Mouse (Mus musculus) adrenal gland, adult 8-10 months (tissue): ENCODE measurements around the gene Piezo1. TPM values are rescaled to one million over a fixed set of nuclear protein-coding genes. Genes with fewer than 3 reads are reported as not detected.

Source experiments
- DNase-seq: peaks from one replicate; pipeline ENCODE4 v3.0.0; 2022
- total RNA-seq, 4 experiments: library from RNA; stranded (reverse); gene quantifications; 2 replicates each; pipeline ENCODE4 v1.2.4; 2022

Piezo1 gene
- total RNA-seq, 4 experiments from 2014 or later = 13.8 to 25.2 (median 18.5) TPM

GRCm38 (mm10) chr8:122569996-122570395, 18.9 kb upstream of the Piezo1 start:
- no peak for DNase-seq

DNA sequence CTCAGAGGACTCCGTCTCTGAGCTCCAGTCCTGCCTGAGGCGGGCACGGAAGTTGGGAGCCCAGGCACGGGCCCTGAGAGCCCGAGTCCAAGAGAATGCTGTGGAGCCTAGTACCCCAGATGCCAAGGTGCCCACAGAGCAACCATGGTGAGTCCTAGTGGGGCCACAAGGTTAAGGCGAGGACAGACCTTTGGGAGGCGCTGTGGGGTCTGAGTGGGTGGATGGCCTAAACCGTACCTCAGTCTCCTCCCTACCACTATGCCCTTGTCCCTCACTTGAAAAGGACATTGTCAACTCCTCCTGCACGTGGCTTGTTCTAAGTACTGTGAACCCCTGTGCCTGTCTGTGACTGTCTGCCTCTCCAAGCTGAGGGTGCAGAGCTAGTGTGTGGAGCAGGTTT, 18.2 kb upstream of the Piezo1 start:
- no peak for DNase-seq

GRCm38 (mm10) chr8:122568881-122569309, 17.8 kb upstream of the Piezo1 start:
- no peak for DNase-seq

DNA sequence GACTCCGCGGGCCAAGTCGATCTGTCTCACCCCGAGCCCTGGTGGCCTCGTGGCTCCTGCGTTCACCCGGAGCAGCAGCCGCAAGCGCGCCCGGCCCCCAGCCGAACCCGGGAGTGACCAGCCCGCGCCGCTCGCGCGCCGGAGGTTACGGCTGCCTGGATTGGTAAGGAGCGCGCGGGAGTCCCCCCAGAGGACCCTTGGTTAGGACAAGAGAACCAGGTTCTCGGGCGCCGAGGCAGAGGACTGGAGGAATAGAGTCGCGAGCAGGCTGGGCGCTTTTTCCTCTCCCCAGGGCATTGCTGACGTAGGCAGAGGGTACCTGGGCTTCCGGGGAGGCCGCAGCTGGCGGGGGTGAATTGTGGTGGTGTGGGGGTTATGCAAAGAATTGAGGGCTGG, 17.0 kb upstream of the Piezo1 start:
- no peak for DNase-seq

- DNase-seq = peak; percentile 93
These were observed 16.4 kb upstream of the Piezo1 start, which contains the start of gene Cdt1 for GRCm38 (mm10) chr8:122567361-122568108. TSS of gene Cdt1 (plus strand) at chr8:122568015.

DNA sequence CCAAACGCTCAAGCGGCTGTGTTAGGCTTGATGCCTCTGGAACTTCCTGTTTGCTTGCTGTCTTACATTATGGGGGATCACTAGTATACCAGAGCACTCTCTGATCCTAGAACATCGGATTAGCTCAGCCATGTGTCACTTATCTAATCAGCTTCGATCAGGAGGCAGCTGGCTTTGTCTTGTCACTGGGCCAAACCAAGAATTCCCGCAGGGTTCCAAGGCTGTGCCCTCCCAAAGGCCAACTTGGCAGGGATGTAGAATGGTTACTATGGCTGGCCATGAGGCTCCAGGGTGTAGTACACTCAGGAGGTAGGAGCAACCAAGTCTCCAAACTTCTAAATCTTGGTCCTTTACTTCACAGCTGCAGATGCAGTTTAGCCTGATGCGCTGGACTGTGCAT, 15.6 kb upstream of the Piezo1 start:
- DNase-seq = no peak

DNA sequence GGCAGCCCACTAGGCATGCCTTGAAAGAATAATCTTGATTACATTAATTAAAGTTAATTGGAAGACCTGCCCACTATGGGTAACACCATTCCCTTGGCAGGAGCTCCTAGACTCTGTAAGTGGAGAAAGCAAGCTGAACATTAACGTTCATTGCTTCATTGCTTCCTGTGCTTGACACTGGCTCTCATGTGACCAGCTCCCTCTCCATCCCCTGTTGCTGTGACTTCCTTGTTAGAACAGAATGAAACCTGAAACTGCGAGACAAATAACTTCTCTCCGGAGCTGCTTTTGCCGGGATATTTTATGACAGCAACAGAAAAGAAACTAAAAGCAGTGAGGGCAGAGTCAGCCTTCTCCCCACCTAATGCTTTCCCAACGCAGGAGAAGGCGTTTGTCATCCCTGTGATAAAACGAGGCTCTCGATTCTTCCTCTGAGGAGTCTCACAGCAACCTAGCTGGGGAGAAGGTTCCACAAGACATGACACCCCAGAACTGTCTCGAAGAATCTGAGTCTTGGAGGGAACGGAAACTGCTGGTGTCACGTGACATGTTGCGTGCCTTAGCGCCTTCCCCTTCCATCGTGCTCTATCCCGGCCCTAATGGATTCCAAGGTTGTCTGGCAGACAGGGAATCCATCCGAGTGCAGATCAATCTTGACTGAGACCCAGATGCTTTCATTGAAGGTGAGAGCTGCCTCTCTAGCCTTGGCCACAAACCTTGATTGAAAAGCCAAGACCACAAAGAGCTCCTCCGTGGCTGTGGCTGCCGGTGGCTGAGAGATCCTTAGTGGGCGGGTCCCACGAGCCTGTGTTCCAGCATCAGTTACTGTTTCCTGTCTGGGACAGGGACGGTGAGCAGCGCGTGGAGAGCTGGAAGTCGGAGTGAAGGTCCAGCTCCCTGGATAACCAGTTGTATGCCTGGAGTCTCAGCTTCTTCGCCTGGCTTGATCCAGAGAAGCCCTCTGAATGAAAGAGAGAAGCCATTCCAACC, 13.5 kb upstream of the Piezo1 start:
- DNase-seq = no peak

DNA sequence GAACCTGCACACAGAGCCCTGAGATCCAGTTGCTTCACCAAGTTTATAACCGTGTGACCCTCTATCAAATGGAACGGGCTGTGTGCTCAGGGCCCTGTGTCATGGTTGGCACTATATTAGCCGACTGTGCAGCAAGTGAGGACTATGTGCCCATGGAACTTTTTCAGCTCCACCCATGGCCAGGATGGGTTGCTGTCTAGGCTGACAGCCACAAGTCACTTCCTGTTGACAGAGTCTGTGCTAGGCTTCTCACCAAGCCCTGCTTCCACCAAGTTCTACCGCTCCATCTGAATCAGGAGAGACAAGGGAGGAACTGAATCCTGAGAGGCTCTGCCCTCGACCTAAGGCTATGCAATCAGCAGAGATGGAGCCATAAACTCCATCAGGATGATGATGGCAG, 10.1 kb upstream of the Piezo1 start:
- no peak for DNase-seq

DNA sequence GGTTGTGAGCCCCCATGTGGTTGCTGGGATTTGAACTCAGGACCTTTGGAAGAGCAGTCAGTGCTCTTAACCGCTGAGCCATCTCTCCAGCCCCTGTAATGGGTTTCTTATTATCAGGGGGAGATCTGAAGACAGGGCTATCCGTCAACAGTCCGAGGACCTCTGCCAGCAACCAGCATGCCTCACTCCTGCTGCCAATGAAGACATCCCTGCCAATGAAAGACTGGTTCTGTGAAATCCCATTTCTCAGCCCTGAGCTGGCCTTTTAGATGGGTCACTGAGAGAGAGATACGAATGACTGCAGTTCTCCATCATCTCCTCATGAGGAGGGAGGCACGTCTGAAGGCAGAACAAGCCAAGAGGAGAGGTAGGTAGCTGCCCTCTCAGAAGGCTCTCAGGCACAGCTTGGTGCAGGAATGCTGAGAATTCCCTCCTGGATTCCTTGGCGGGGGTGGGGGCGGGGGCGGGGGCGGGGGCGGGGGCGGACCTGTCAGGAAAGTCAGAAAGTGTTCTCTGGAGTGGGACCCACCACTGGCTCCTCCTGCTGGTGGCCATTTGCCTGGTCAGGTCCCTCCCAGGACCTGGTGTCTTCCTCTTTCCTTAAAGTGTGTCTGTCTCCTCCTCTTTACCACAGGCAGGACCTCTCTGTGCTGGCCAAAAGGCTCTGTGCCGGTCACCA, 7.7 kb upstream of the Piezo1 start:
- no peak for DNase-seq

GRCm38 (mm10) chr8:122557248-122558038, 6.3 kb upstream of the Piezo1 start:
- DNase-seq = no peak

DNA sequence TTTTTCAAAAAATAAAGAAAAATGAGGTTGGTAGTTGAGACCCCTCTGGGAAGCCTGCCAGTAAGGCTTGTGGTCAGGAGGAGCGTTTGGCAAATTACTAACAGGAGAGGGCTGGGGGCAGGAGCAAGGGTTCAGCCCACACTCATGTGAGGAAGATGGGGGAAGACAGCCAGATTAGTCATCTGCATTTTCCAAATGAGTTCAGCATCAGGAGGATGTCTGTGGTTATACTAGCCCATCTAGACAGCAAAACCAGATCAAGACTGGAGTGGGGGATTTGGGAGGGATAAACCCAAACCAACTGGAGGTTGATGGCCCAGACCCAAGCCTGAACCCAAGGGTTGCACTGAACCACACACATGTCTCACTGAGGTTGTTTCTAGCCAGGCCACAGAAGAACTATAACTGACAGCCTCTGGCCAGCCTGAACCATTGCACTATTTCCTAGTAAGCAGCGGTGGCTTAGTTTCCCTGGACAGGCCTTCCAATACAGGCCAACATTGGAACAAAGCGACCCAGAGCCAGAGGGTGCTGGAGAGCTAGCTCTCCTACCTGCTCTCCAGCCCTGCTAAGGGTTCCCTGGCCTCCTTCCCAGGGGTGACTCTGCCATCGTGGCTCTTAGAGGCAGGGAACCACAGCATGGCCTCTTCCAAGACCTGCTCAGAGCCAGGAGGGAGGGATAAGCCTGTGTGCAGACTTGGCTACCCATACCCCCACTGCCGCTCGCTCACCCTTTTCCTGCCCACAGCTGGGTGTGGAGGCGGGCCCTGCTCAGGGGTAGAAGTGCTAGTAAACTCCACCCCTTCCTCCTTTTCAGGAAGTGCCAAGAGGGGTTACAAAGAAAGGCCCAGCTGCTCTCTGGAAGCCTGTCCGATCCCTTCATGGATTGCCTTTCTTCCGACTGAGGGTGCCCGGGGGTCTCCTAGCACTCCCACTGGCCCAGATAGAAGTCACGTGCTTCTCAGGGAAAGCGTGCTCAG, 5.2 kb upstream of the Piezo1 start:
- DNase-seq = peak; percentile 59

DNA sequence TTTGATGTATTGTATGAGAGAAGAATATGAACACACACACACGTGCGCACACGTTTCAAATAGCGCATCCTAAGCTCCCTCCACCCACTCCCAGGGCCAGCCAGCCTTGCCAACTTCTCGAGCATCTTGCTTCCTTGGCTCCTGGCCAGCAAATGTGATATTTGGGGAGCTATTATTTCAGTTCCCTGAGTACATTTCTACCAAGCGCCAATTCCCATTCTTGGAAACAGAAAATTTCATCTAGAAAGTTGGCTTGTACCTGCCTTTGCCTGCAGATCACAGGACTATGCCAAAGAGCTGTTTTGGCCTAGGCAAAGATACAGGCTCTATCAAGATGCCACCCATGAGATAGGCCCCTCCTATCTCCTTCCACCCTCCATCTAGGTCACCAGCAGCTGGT, 3.7 kb upstream of the Piezo1 start:
- DNase-seq = no peak

- no peak for DNase-seq
These were observed 199 bp downstream of the Piezo1 start for GRCm38 (mm10) chr8:122550995-122551264.

DNA sequence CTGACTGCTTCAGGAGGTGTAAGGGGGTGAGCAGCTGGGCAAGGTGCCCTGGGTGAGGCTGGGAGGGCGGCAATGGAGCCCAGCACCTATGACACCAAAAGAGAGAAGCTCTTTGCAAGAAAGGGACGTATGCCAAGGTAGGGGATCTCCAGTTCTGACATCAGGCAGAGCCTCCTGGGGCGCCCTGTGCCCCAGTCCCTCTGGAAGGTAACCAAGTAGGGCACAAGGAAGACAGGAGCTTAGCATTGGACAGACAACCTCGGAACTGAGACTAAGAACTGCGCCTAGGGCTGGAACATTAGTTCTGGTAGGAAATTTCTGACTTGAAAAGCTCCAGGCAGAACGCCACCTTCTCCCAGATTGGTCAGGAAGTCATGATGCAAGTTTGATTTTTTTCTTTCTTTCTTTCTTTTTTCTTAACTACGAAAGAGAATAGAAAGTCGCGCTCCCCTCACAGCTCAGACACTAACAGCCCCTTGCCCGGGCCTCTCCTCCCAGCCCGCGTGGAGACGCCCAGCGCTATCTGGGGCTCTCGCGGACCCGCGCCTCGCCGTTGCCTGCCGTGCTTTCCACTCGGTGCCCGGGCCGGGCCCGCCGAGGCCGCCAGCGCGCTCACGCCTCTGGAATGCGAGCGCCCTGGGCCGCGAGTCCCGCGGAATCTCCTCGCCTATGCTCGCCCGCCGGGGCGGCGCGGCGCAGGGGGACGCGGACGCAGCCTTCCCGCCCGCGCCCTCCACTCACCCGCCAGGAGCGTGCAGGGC, 715 bp downstream of the Piezo1 start:
- no peak for DNase-seq

DNA sequence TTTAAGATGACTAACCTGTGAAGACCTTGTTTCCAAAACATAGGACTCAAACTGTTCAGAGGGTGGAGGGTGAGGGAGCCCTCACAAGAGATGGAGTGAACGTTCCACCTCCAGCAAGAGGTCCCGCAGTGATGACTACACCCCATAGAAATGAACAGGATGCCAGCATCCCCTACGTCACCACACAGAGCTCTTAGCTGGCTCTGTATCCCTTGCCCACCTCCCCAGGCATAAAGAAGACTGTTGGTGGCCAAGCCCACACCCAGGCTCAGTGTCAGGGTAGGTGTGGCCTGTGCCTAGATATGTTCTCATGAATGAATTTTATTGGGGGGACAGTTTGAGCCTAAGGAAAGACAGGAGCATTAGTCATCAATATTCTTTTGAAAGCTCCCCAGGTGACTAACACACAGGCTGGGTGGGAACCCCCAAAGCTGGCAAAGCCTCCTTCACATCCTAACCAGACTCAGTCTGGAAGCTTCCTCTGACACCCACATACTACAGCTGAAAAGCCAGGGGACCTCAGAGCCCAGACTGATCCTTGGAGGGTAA, 2.2 kb downstream of the Piezo1 start:
- DNase-seq = no peak

GRCm38 (mm10) chr8:122548331-122548730, 2.8 kb downstream of the Piezo1 start:
- no peak for DNase-seq

- no peak for DNase-seq
These were observed 3.3 kb downstream of the Piezo1 start for GRCm38 (mm10) chr8:122547815-122548214.

- no peak for DNase-seq
These were observed 4.2 kb downstream of the Piezo1 start for GRCm38 (mm10) chr8:122546811-122547453.

DNA sequence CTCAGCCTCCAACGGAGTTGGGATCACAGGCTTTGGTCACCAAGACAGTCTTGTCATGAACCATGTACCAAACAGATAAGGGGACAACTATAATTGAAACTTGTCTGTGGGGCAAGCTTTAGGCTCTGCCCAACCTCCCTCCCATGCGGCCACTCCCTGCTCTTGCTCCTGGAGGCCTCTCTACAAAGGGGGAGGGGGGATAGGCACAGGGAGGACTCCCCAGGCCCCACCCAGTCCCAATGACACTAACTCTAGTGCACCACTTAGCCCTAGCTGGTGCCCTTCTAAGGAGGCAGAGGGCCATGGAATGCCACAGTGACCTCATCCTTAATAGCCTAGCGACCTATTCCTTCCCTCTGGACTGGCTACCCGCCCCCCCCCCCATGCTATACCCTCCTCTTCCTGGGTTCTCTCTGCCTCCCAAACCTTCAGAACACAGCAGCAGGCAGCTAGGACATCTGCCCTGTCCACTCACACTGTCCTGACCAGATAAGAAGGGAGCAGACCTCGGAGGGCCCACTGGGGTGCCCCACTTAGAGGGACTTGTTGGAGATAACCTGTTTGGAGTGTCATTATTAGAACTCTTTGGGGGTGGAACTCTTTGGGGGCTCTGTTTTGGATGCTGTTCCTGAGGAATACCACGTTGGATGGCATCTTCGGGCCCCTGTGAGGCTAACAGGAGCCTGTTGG, 4.9 kb downstream of the Piezo1 start:
- DNase-seq = no peak
